In genomic region chrX:20617903-20618399, GRCm38 (mm10) we compare ENCODE assay signal across 7 mouse cellular contexts. TPM values are rescaled to one million over a fixed set of nuclear protein-coding genes. Genes with fewer than 3 reads are reported as not detected.
A peak's percentile ranks its signal among the peaks of the same experiment; 100 is the strongest.
DNase-seq lines count a peak whose midpoint lies in the region; ATAC-seq lines count a peak whose summit lies in the region.

No protein-coding gene starts in this region.

- peaks cover 26% of the 10 kb centered on the region for H3K36me3 ChIP-seq in heart, embryonic 12.5 days
- peaks cover 47% of the 10 kb centered on the region for H3K36me3 ChIP-seq in midbrain, embryonic 10.5 days

- peak overlapping the region; percentile 77 for H3K4me3 ChIP-seq in heart, embryonic 12.5 days
- H3K4me3 ChIP-seq in midbrain, embryonic 10.5 days, result peak overlapping the region; percentile 71

- H3K9me3 ChIP-seq in heart, embryonic 12.5 days (replicated peaks), result no peaks in the 10 kb centered on the region
- 0 out of 2 replicates have a peak, but pooled peaks cover 3% of the 10 kb centered on the region for H3K9me3 ChIP-seq in midbrain, embryonic 10.5 days (replicated peaks)

- WGBS in heart, embryonic 12.5 days, result 10% methylated on average over 29 of the region's 31 CpGs
- WGBS in midbrain, embryonic 10.5 days, result 20% methylated on average over 31 of the region's 31 CpGs

- peak overlapping the region; percentile 84 for H3K9ac ChIP-seq in heart, embryonic 12.5 days

- H3K27me3 ChIP-seq in heart, embryonic 12.5 days (replicated peaks), result no peaks in the 10 kb centered on the region
- H3K27me3 ChIP-seq in midbrain, embryonic 10.5 days (ENCODE audit: low read depth, poor library complexity, severe bottlenecking), result no peaks in the 10 kb centered on the region

- ATAC-seq in heart, embryonic 12.5 days (ENCODE audit: insufficient number of reproducible peaks, low FRiP score), result peak; percentile 31

- H3K27ac ChIP-seq in heart, embryonic 12.5 days (ENCODE audit: poor library complexity, severe bottlenecking), result peak overlapping the region; percentile 89
- peak overlapping the region; percentile 95 for H3K27ac ChIP-seq in midbrain, embryonic 10.5 days (replicated peaks)

- peak; percentile 44 for DNase-seq in retina, embryonic 14.5 days (ENCODE audit: low spot score)
- no peak for DNase-seq in retina, postnatal 1 day
- peak; percentile 20 to 26 for DNase-seq in cerebellum, postnatal 4 days (ENCODE audit: low spot score in 2 of 2)
- peak; percentile 58 for DNase-seq in left cerebral cortex, postnatal 4 days
- no peak for DNase-seq in midbrain, embryonic 10.5 days (ENCODE audit: low spot score)
- DNase-seq in testis, postnatal 14 days (ENCODE audit: low spot score), result peak; percentile 23

- peaks cover 18% of the 10 kb centered on the region for H3K4me1 ChIP-seq in heart, embryonic 12.5 days (replicated peaks)
- H3K4me1 ChIP-seq in midbrain, embryonic 10.5 days, result peaks cover 17% of the 10 kb centered on the region

- intact Hi-C loops in left cerebral cortex, postnatal 4 days (cut with DNase I), result no loop called here

- peak overlapping the region; percentile 71 for H3K4me2 ChIP-seq in heart, embryonic 12.5 days

RNA-seq across cellular contexts. Expression of gene Ndufb11, which starts 0.5 kb away (rescaled TPM):
- polyA plus RNA-seq in heart, embryonic 12.5 days (2016; fragmentation: Nextera tagmentation; extraction: Ambion mirVana), result 335 and 344 TPM in 2 replicates
- 100 to 1,000 TPM; 118 to 134 TPM for total RNA-seq in left cerebral cortex, postnatal 4 days (2021)
- polyA plus RNA-seq in midbrain, embryonic 10.5 days (2016; fragmentation: Nextera tagmentation; extraction: Ambion mirVana), result 185 and 187 TPM in 2 replicates

RNA-seq across cellular contexts. Expression of gene Rbm10, which starts 0.6 kb away (rescaled TPM):
- 44.1 and 44.5 TPM in 2 replicates for polyA plus RNA-seq in heart, embryonic 12.5 days (2016; fragmentation: Nextera tagmentation; extraction: Ambion mirVana)
- 10 to 100 TPM; 37.2 to 39.6 TPM for total RNA-seq in left cerebral cortex, postnatal 4 days (2021)
- polyA plus RNA-seq in midbrain, embryonic 10.5 days (2016; fragmentation: Nextera tagmentation; extraction: Ambion mirVana), result 104 and 107 TPM in 2 replicates

RNA-seq across cellular contexts. Expression of gene Uba1, which starts 40.2 kb away (rescaled TPM):
- polyA plus RNA-seq in heart, embryonic 12.5 days (2016; fragmentation: Nextera tagmentation; extraction: Ambion mirVana), result 211 and 225 TPM in 2 replicates
- 100 to 1,000 TPM; 593 to 599 TPM for total RNA-seq in left cerebral cortex, postnatal 4 days (2021)
- 261 and 308 TPM in 2 replicates for polyA plus RNA-seq in midbrain, embryonic 10.5 days (2016; fragmentation: Nextera tagmentation; extraction: Ambion mirVana)

Comparison
In these comparisons a context has a peak if more than half of its experiments do, and no peak if none do; other contexts are left out.
1. DNase-seq: peak in retina, embryonic 14.5 days (single experiment), cerebellum, postnatal 4 days (2 of 2), left cerebral cortex, postnatal 4 days (single experiment) and testis, postnatal 14 days (single experiment); none in retina, postnatal 1 day (single experiment) and midbrain, embryonic 10.5 days (single experiment).